Mouse (Mus musculus): ENCODE data around the gene Ubn2.

DNA sequence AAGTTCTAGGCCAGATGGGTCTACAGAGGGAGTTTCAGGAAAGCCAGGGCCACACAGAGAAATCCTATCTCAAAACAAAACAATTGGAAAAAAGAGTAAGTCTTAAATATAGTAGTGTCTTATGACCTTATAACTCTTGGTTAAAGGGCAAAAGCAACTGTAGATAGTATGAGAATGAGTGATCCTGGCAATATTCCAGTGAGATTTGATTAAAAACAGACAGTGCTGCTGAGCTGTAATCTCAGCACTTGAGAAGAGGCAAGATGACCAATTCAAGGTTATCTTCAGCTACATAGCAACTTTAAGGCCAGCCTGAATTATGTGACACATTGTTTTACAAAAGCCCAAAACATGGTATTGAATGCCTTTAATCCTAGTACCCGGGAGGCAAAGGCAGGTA, 114.0 kb downstream of the Ubn2 start:
- TF ChIP-seq CTCF (IDR thresholded peaks at IDR 0.05; ENCODE audit: low read depth), result no peak
- TF ChIP-seq EP300 (IDR thresholded peaks at IDR 0.05; ENCODE audit: low read depth), result no peak
